Mouse (Mus musculus): ENCODE data around the gene Ccdc88c. TPM values are rescaled to one million over a fixed set of nuclear protein-coding genes. Genes with fewer than 3 reads are reported as not detected.
"Not testable (repeated sequence)": the region's sequence is repeated elsewhere in the genome, so short reads cannot be mapped to it uniquely, and the experiment has no call there.

Gene Ccdc88c
- polyA plus RNA-seq, 1 experiment from 2014 or later, result 4.8 TPM

- Histone ChIP-seq H3K4me3 (ENCODE audit: low read depth, low read length) (no peak overlapping the region), H3K9ac (replicated peaks; ENCODE audit: low read length) (no peak overlapping the region), H3K4me2 (ENCODE audit: low read depth, low read length) (no peak overlapping the region), H3K36me3 (replicated peaks; ENCODE audit: control insufficient read depth, insufficient read depth, low read depth, low read length) (no peaks in the 10 kb centered on the region), H3K27ac (replicated peaks; ENCODE audit: low read depth, low read length) (no peak overlapping the region), H3K4me1 (ENCODE audit: control insufficient read depth, insufficient read depth, low read length) (peaks cover 9% of the 10 kb centered on the region), H3K27me3 (ENCODE audit: control insufficient read depth, insufficient read depth, low read length) (0 out of 2 replicates have a peak, but pooled peaks cover 2% of the 10 kb centered on the region), H3K9me3 (replicated peaks; ENCODE audit: control insufficient read depth, low read length) (no peaks in the 10 kb centered on the region)
- ATAC-seq (replicated peaks; ENCODE audit: insufficient number of reproducible peaks, low FRiP score, low TSS enrichment, low read depth), result no peak
- no peak for DNase-seq (ENCODE audit: low spot score)
- 60% methylated on average over 10 of the region's 10 CpGs for WGBS
Observed at GRCm38 (mm10) chr12:101014549-101015164, 14.2 kb downstream of the Ccdc88c start.

- 88% methylated on average over 9 of the region's 9 CpGs for WGBS
- H3K27ac ChIP-seq (replicated peaks; ENCODE audit: low read depth, low read length); H3K36me3 ChIP-seq (replicated peaks; ENCODE audit: control insufficient read depth, insufficient read depth, low read depth, low read length); H3K4me2 ChIP-seq (ENCODE audit: low read depth, low read length); H3K4me1 ChIP-seq (ENCODE audit: control insufficient read depth, insufficient read depth, low read length); H3K4me3 ChIP-seq (ENCODE audit: low read depth, low read length); H3K9ac ChIP-seq (replicated peaks; ENCODE audit: low read length); H3K27me3 ChIP-seq (ENCODE audit: control insufficient read depth, insufficient read depth, low read length); ATAC-seq (replicated peaks; ENCODE audit: insufficient number of reproducible peaks, low FRiP score, low TSS enrichment, low read depth); H3K9me3 ChIP-seq (replicated peaks; ENCODE audit: control insufficient read depth, low read length); DNase-seq (ENCODE audit: low spot score): not testable (repeated sequence)
Observed at GRCm38 (mm10) chr12:101013668-101014067, 15.2 kb downstream of the Ccdc88c start.

DNA sequence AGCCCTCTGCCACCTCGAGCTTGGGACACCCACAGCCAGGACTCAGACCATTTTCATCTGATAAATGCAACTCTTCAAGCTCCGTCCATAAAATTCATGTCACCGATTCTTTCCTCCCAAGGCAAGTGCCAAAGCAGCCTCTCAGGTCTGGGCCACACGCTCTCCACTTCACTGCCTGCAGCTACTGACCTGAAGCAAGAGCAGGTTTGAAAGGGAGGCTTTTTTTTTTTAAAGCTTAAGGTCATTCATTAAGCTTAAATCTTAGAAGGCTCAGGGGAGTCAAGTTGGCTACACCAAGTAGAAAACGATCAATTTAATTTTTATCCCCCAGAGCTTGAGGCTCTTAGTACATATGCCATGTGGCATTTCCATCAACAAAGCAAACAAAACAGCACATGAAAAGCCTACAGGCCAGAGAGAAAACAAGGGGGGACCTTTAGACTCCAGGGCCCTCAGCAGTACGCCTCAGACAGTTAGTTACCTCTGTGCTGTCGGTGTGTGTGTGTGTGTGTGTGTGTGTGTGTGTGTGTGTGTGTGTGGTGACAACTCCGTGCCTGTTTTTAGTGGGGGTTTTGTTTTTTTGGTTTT, 15.7 kb downstream of the Ccdc88c start:
- Histone ChIP-seq H3K27ac (replicated peaks; ENCODE audit: low read depth, low read length) (no peak overlapping the region), H3K4me1 (ENCODE audit: control insufficient read depth, insufficient read depth, low read length) (peaks cover 8% of the 10 kb centered on the region), H3K36me3 (replicated peaks; ENCODE audit: control insufficient read depth, insufficient read depth, low read depth, low read length) (no peaks in the 10 kb centered on the region), H3K4me2 (ENCODE audit: low read depth, low read length) (no peak overlapping the region), H3K9ac (replicated peaks; ENCODE audit: low read length) (no peak overlapping the region), H3K4me3 (ENCODE audit: low read depth, low read length) (no peak overlapping the region), H3K27me3 (ENCODE audit: control insufficient read depth, insufficient read depth, low read length) (0 out of 2 replicates have a peak, but pooled peaks cover 2% of the 10 kb centered on the region), H3K9me3 (replicated peaks; ENCODE audit: control insufficient read depth, low read length) (no peaks in the 10 kb centered on the region)
- DNase-seq (ENCODE audit: low spot score) (no peak), ATAC-seq (replicated peaks; ENCODE audit: insufficient number of reproducible peaks, low FRiP score, low TSS enrichment, low read depth) (no peak)
- WGBS, result 44% methylated on average over 8 of the region's 8 CpGs

DNA sequence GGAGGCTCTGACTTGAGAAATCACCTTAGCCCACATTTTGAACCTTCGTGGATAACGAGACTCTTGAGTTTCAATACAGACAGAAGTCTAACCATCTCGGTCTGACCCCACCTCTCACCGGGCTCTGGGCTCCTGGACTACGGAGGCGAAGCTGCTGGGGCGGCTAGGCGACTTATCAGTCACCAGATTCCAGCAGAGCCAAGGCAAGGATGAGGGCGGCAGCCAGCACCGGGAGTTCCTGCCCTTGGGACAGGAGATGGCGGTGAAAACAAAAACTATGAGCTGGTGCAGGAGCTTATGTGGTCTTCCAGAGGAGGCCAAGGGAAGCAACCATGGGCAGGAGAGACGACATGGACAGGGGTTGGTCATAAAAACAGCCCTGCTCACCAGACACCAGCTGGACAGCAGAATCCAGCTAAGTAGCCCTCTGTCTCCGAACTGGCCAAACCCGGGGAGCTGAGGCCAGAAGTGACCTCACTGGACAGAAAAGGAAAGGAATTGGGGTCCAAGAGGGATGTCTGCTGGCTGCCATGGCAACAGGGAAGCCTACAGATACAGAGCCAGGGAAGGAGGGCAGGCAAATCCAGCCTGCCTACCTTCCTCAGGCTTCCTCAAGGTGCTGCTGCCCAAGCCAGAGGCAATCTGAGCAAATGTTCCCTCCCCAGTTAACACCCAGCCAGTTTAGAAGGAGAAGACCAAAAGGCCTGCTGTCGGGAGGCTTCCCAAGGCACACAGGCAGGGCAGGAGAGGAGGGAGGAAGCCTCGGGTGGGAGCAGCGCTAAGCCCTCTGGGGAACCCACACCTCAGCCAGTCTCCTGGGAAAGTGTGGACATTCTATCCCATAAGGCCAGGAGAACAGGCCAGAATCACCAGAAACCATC, 16.4 kb downstream of the Ccdc88c start:
- WGBS, result 27% methylated on average over 17 of the region's 17 CpGs
- H3K36me3 ChIP-seq (replicated peaks; ENCODE audit: control insufficient read depth, insufficient read depth, low read depth, low read length), result no peaks in the 10 kb centered on the region
- no peak overlapping the region for H3K27ac ChIP-seq (replicated peaks; ENCODE audit: low read depth, low read length)
- DNase-seq (ENCODE audit: low spot score) (no peak), ATAC-seq (replicated peaks; ENCODE audit: insufficient number of reproducible peaks, low FRiP score, low TSS enrichment, low read depth) (no peak)
- no peak overlapping the region for H3K4me2 ChIP-seq (ENCODE audit: low read depth, low read length)
- H3K9ac ChIP-seq (replicated peaks; ENCODE audit: low read length), result no peak overlapping the region; the same call in 1 of the 2 replicates
- no peaks in the 10 kb centered on the region for H3K9me3 ChIP-seq (replicated peaks; ENCODE audit: control insufficient read depth, low read length)
- no peak overlapping the region for H3K4me3 ChIP-seq (ENCODE audit: low read depth, low read length)
- peaks cover 4% of the 10 kb centered on the region for H3K4me1 ChIP-seq (ENCODE audit: control insufficient read depth, insufficient read depth, low read length)
- 0 out of 2 replicates have a peak, but pooled peaks cover 2% of the 10 kb centered on the region for H3K27me3 ChIP-seq (ENCODE audit: control insufficient read depth, insufficient read depth, low read length)

DNA sequence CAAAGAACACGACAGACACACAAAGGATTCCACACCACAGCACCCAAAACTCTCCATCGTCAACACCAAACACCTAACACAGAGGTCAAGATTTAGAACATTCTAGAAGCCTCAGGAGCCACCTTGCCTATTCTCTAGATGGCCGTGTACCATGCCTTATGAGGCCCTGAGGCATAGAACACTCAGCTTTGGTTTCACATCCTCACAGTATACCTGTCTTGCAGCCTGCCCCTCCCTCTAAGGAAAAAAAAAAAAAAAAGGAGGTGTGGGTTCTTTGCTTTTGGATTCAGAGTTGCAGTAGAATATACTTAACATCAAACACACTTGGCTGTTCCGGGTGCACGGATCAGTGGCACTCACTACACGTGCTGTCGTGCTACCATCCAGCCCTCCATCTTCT, 17.8 kb downstream of the Ccdc88c start:
- H3K27ac ChIP-seq (replicated peaks; ENCODE audit: low read depth, low read length), result no peak overlapping the region
- no peak overlapping the region for H3K4me3 ChIP-seq (ENCODE audit: low read depth, low read length)
- H3K4me1 ChIP-seq (ENCODE audit: control insufficient read depth, insufficient read depth, low read length), result peaks cover 4% of the 10 kb centered on the region
- no peak overlapping the region for H3K4me2 ChIP-seq (ENCODE audit: low read depth, low read length)
- H3K9me3 ChIP-seq (replicated peaks; ENCODE audit: control insufficient read depth, low read length), result no peaks in the 10 kb centered on the region
- H3K27me3 ChIP-seq (ENCODE audit: control insufficient read depth, insufficient read depth, low read length), result 0 out of 2 replicates have a peak, but pooled peaks cover 2% of the 10 kb centered on the region
- H3K36me3 ChIP-seq (replicated peaks; ENCODE audit: control insufficient read depth, insufficient read depth, low read depth, low read length), result no peaks in the 10 kb centered on the region
- no peak overlapping the region for H3K9ac ChIP-seq (replicated peaks; ENCODE audit: low read length)
- WGBS, result 90% methylated on average over 7 of the region's 7 CpGs
- DNase-seq (ENCODE audit: low spot score) (no peak), ATAC-seq (replicated peaks; ENCODE audit: insufficient number of reproducible peaks, low FRiP score, low TSS enrichment, low read depth) (no peak)

- DNase-seq (ENCODE audit: low spot score) (no peak), ATAC-seq (replicated peaks; ENCODE audit: insufficient number of reproducible peaks, low FRiP score, low TSS enrichment, low read depth) (no peak)
- WGBS, result 52% methylated on average over 10 of the region's 10 CpGs
- Histone ChIP-seq H3K27ac (replicated peaks; ENCODE audit: low read depth, low read length) (no peak overlapping the region), H3K36me3 (replicated peaks; ENCODE audit: control insufficient read depth, insufficient read depth, low read depth, low read length) (no peaks in the 10 kb centered on the region), H3K9ac (replicated peaks; ENCODE audit: low read length) (no peak overlapping the region), H3K4me2 (ENCODE audit: low read depth, low read length) (no peak overlapping the region), H3K4me3 (ENCODE audit: low read depth, low read length) (no peak overlapping the region), H3K27me3 (ENCODE audit: control insufficient read depth, insufficient read depth, low read length) (0 out of 2 replicates have a peak, but pooled peaks cover 2% of the 10 kb centered on the region), H3K4me1 (ENCODE audit: control insufficient read depth, insufficient read depth, low read length) (no peaks in the 10 kb centered on the region; the same call in 1 of the 2 replicates), H3K9me3 (replicated peaks; ENCODE audit: control insufficient read depth, low read length) (no peaks in the 10 kb centered on the region)
Observed at GRCm38 (mm10) chr12:101010148-101010920, 18.5 kb downstream of the Ccdc88c start.

GRCm38 (mm10) chr12:101009225-101009624, 19.6 kb downstream of the Ccdc88c start:
- no peak overlapping the region for H3K9ac ChIP-seq (replicated peaks; ENCODE audit: low read length)
- no peaks in the 10 kb centered on the region for H3K36me3 ChIP-seq (replicated peaks; ENCODE audit: control insufficient read depth, insufficient read depth, low read depth, low read length)
- ATAC-seq (replicated peaks; ENCODE audit: insufficient number of reproducible peaks, low FRiP score, low TSS enrichment, low read depth) (no peak), DNase-seq (ENCODE audit: low spot score) (no peak)
- H3K4me3 ChIP-seq (ENCODE audit: low read depth, low read length), result no peak overlapping the region
- no peaks in the 10 kb centered on the region for H3K9me3 ChIP-seq (replicated peaks; ENCODE audit: control insufficient read depth, low read length)
- H3K4me2 ChIP-seq (ENCODE audit: low read depth, low read length), result no peak overlapping the region
- no peaks in the 10 kb centered on the region; the same call in 1 of the 2 replicates for H3K4me1 ChIP-seq (ENCODE audit: control insufficient read depth, insufficient read depth, low read length)
- 93% methylated on average over 4 of the region's 4 CpGs for WGBS
- no peak overlapping the region for H3K27ac ChIP-seq (replicated peaks; ENCODE audit: low read depth, low read length)
- 0 out of 2 replicates have a peak, but pooled peaks cover 2% of the 10 kb centered on the region for H3K27me3 ChIP-seq (ENCODE audit: control insufficient read depth, insufficient read depth, low read length)
